22 mouse cellular contexts compared by ENCODE assay signal in the genomic region with DNA sequence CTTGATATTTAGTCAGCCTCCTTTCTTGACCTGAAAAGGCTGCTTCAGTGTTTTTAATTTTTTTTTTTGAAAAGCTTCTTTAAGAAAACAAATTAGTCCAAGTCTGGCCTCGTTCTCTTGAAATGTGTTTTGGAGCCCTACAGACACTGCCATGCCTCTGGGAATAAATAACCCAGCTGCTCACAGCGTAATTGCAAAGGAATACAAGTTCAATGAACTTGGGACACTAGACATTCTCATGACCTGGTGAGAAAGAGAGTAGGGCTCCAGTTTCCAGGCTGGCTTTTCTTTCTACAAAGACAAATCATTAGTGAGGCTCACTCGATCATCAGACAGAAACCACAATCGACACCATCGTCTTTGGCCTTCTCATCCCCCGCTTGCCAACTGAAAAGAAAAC. TPM values are rescaled to one million over a fixed set of nuclear protein-coding genes. Genes with fewer than 3 reads are reported as not detected.
A peak's percentile ranks its signal among the peaks of the same experiment; 100 is the strongest.
DNase-seq lines count a peak whose midpoint lies in the region; ATAC-seq and TF ChIP-seq lines count a peak whose summit lies in the region.
"Had no signal": no experiment of that assay in that cellular context is flagged by ENCODE, and none has a peak within 500 bp of the region (broad histone marks: within the 10 kb centered on the region; RNA-seq: fewer than 3 reads in every experiment).

No protein-coding gene starts in this region.

- no peaks in the 10 kb centered on the region for H3K4me1 ChIP-seq in intestine, embryonic 14.5 days (replicated peaks; ENCODE audit: control insufficient read depth, insufficient read depth, low read length)
- H3K4me1 ChIP-seq in intestine, embryonic 16.5 days (ENCODE audit: control insufficient read depth, insufficient read depth, low read length) = no peaks in the 10 kb centered on the region
- H3K4me1 ChIP-seq: embryonic facial prominence, embryonic 15.5 days; intestine, embryonic 15.5 days; limb, embryonic 15.5 days had no signal

- H3K4me3 ChIP-seq in gastrocnemius, adult 2 months = no peak overlapping the region
- no peak overlapping the region for H3K4me3 ChIP-seq in intestine, embryonic 14.5 days (ENCODE audit: low read depth, low read length)
- no peak overlapping the region for H3K4me3 ChIP-seq in intestine, embryonic 16.5 days (ENCODE audit: low read length)
- H3K4me3 ChIP-seq: embryonic facial prominence, embryonic 15.5 days; intestine, embryonic 15.5 days; limb, embryonic 15.5 days had no signal

- no peaks in the 10 kb centered on the region for H3K9me3 ChIP-seq in intestine, embryonic 14.5 days (ENCODE audit: control insufficient read depth, low read length)
- H3K9me3 ChIP-seq in intestine, embryonic 16.5 days (ENCODE audit: control insufficient read depth, low read length) = no peaks in the 10 kb centered on the region
- H3K9me3 ChIP-seq: embryonic facial prominence, embryonic 15.5 days; intestine, embryonic 15.5 days; limb, embryonic 15.5 days had no signal

- TF ChIP-seq CTCF in gastrocnemius, adult 2 months (IDR thresholded peaks at IDR 0.05) = no peak

- H3K36me3 ChIP-seq in intestine, embryonic 14.5 days (ENCODE audit: control insufficient read depth, insufficient read depth, low read length) = no peaks in the 10 kb centered on the region
- H3K36me3 ChIP-seq in intestine, embryonic 16.5 days (ENCODE audit: control insufficient read depth, insufficient read depth, low read length) = no peaks in the 10 kb centered on the region
- H3K36me3 ChIP-seq: embryonic facial prominence, embryonic 15.5 days; intestine, embryonic 15.5 days; limb, embryonic 15.5 days had no signal

- ATAC-seq in intestine, embryonic 14.5 days (replicated peaks; ENCODE audit: low FRiP score, low TSS enrichment, low read depth) = no peak
- no peak for ATAC-seq in intestine, embryonic 16.5 days
- ATAC-seq: CD4-positive, CD25-positive, alpha-beta regulatory T cell, adult 4 months; forebrain, embryonic 16.5 days; intestine, embryonic 15.5 days; liver, postnatal 0 days had no signal

- DNase-seq in gastrocnemius, adult 2 months = peak; percentile 21
- no peak for DNase-seq in gastrocnemius, postnatal 10 days
- DNase-seq in intestine, embryonic 14.5 days (ENCODE audit: low spot score) = peak; percentile 10
- peak; percentile 33 for DNase-seq in lung, postnatal 36 days
- DNase-seq in lung, postnatal 10 days = no peak
- DNase-seq in skeletal muscle tissue, adult 2 months (ENCODE audit: low read depth, low spot score) = peak; percentile 44
- no peak for DNase-seq in ovary, adult 18-20 months (ENCODE audit: low spot score)
- DNase-seq: adrenal gland, postnatal 25 days; cerebellum, adult 11 months; cerebellum, postnatal 14 days; embryo, embryonic 11 days; liver, postnatal 0 days; lung, postnatal 4 days; retina, postnatal 1 day; thymus, adult 2 months had no signal

- peak overlapping the region; percentile 46 for H3K27ac ChIP-seq in gastrocnemius, adult 2 months
- no peak overlapping the region for H3K27ac ChIP-seq in intestine, embryonic 14.5 days (ENCODE audit: low read depth)
- no peak overlapping the region for H3K27ac ChIP-seq in intestine, embryonic 16.5 days (ENCODE audit: low read length)
- H3K27ac ChIP-seq: embryonic facial prominence, embryonic 15.5 days; hindbrain, embryonic 14.5 days; intestine, embryonic 15.5 days; limb, embryonic 15.5 days had no signal

- H3K4me2 ChIP-seq in intestine, embryonic 14.5 days (ENCODE audit: low read length) = no peak overlapping the region
- no peak overlapping the region for H3K4me2 ChIP-seq in intestine, embryonic 16.5 days (ENCODE audit: low read depth, low read length)
- H3K4me2 ChIP-seq: embryonic facial prominence, embryonic 15.5 days; hindbrain, embryonic 14.5 days; intestine, embryonic 15.5 days; limb, embryonic 15.5 days had no signal

- intact Hi-C loops in gastrocnemius, adult 2 months (cut with DNase I) = no loop called here

- WGBS in intestine, embryonic 14.5 days = 68% methylated on average over 6 of the region's 6 CpGs
- WGBS in intestine, embryonic 16.5 days = 65% methylated on average over 6 of the region's 6 CpGs

- no peaks in the 10 kb centered on the region for H3K27me3 ChIP-seq in intestine, embryonic 14.5 days (replicated peaks; ENCODE audit: control insufficient read depth, insufficient read depth, low read length)
- no peaks in the 10 kb centered on the region for H3K27me3 ChIP-seq in intestine, embryonic 16.5 days (replicated peaks; ENCODE audit: control insufficient read depth, insufficient read depth, low read length)
- H3K27me3 ChIP-seq: embryonic facial prominence, embryonic 15.5 days; intestine, embryonic 15.5 days; limb, embryonic 15.5 days had no signal

- no peak overlapping the region for H3K9ac ChIP-seq in intestine, embryonic 14.5 days (ENCODE audit: low read length)
- no peak overlapping the region for H3K9ac ChIP-seq in intestine, embryonic 16.5 days (ENCODE audit: low read depth, low read length)
- H3K9ac ChIP-seq: embryonic facial prominence, embryonic 15.5 days; hindbrain, embryonic 14.5 days; intestine, embryonic 15.5 days; limb, embryonic 15.5 days; liver, postnatal 0 days had no signal

RNA-seq across cellular contexts. Expression of a gene that starts 37.3 kb away (rescaled TPM):
- total RNA-seq in gastrocnemius, adult 2 months (2021) = 100 to 1,000 TPM; 117 to 126 TPM
- 10 to 100 TPM; 79.9 to 88.9 TPM for total RNA-seq in gastrocnemius, postnatal 10 days (2021)
- polyA plus RNA-seq in intestine, embryonic 14.5 days (2014; fragmentation: Nextera tagmentation; extraction: Ambion mirVana) = 3.1 and 4.3 TPM in 2 replicates
- polyA plus RNA-seq in intestine, embryonic 16.5 days (2015; fragmentation: Nextera tagmentation; extraction: Ambion mirVana) = 3.6 and 3.9 TPM in 2 replicates

Comparison
In these comparisons a context has a peak if more than half of its experiments do, and no peak if none do; other contexts are left out.
1. DNase-seq: peak in gastrocnemius, adult 2 months (single experiment), intestine, embryonic 14.5 days (single experiment), lung, postnatal 36 days (single experiment) and skeletal muscle tissue, adult 2 months (single experiment); none in gastrocnemius, postnatal 10 days (single experiment), lung, postnatal 10 days (single experiment) and ovary, adult 18-20 months (single experiment).